Mouse (Mus musculus) cortical plate, adult 2 months (tissue): Measurements from ENCODE around the gene Rasa3. TPM values are rescaled to one million over a fixed set of nuclear protein-coding genes. Genes with fewer than 3 reads are reported as not detected.

Experiments used
- H3K27ac ChIP-seq: fragments of 200-500 bp; 2 replicates; pipeline ENCODE4 v1.5.1; 2012; ENCODE audit warnings: low read length, control low read depth, inconsistent platforms; ENCODE audit not compliant: insufficient read depth
- H3K4me1 ChIP-seq: fragments of 200-500 bp; 2 replicates; pipeline ENCODE4 v1.6.1; 2011; ENCODE audit warnings: low read length; ENCODE audit not compliant: control insufficient read depth, insufficient read depth
- H3K4me3 ChIP-seq: fragments of 200-500 bp; 2 replicates; pipeline ENCODE4 v1.5.1; 2011; ENCODE audit warnings: mild to moderate bottlenecking, low read length, control low read depth; ENCODE audit not compliant: insufficient read depth
- CTCF ChIP-seq: fragments of 200-500 bp; IDR thresholded peaks from 2 replicates; pipeline ENCODE4 v1.5.1; 2011; ENCODE audit warnings: mild to moderate bottlenecking, control low read depth, low read length; ENCODE audit not compliant: insufficient read depth; ENCODE audit errors: extremely low read depth
- POLR2A ChIP-seq: fragments of 200-500 bp; IDR thresholded peaks from 2 replicates; pipeline ENCODE4 v1.6.1; 2011; ENCODE audit warnings: mild to moderate bottlenecking, low read length, control low read depth; ENCODE audit not compliant: insufficient read depth; ENCODE audit errors: extremely low read depth
- polyA plus RNA-seq: library from polyadenylated mRNA; depleted of rRNA; stranded (reverse); fragments of >200 nt; gene quantifications from 2 replicates; pipeline ENCODE4 v1.2.3, GENCODE M21; 2012

The Rasa3 gene
- polyA plus RNA-seq, 1 experiment: 52.4 TPM

- no peak for TF ChIP-seq POLR2A
- Histone ChIP-seq H3K4me3 (no peak overlapping the region), H3K4me1 (peaks cover 18% of the 10 kb centered on the region), H3K27ac (no peak overlapping the region)
These were observed 67.4 kb downstream of the Rasa3 start for GRCm38 (mm10) chr8:13609971-13610370.

GRCm38 (mm10) chr8:13608946-13609345, 68.5 kb downstream of the Rasa3 start:
- no peak overlapping the region for H3K27ac ChIP-seq
- no peak overlapping the region for H3K4me3 ChIP-seq
- H3K4me1 ChIP-seq: peaks cover 15% of the 10 kb centered on the region
- no peak for TF ChIP-seq CTCF
- no peak for TF ChIP-seq POLR2A

- peak overlapping the region; percentile 32; the same call in 1 of the 2 replicates for H3K27ac ChIP-seq
- no peak overlapping the region for H3K4me3 ChIP-seq
- TF ChIP-seq POLR2A: no peak
- TF ChIP-seq CTCF: no peak
- H3K4me1 ChIP-seq: peaks cover 11% of the 10 kb centered on the region
These were observed 71.4 kb downstream of the Rasa3 start for GRCm38 (mm10) chr8:13605920-13606480.

GRCm38 (mm10) chr8:13602621-13603020, 74.8 kb downstream of the Rasa3 start:
- H3K4me1 ChIP-seq: peaks cover 8% of the 10 kb centered on the region
- TF ChIP-seq CTCF: peak; percentile 62
- no peak for TF ChIP-seq POLR2A
- no peak overlapping the region for H3K4me3 ChIP-seq
- no peak overlapping the region for H3K27ac ChIP-seq

GRCm38 (mm10) chr8:13601166-13601565, 76.2 kb downstream of the Rasa3 start:
- TF ChIP-seq CTCF (no peak), POLR2A (no peak)
- Histone ChIP-seq H3K27ac (no peak overlapping the region), H3K4me1 (peaks cover 8% of the 10 kb centered on the region), H3K4me3 (no peak overlapping the region)

GRCm38 (mm10) chr8:13600716-13601115, 76.7 kb downstream of the Rasa3 start:
- TF ChIP-seq POLR2A: no peak
- H3K4me3 ChIP-seq: no peak overlapping the region
- H3K27ac ChIP-seq: no peak overlapping the region
- peaks cover 6% of the 10 kb centered on the region for H3K4me1 ChIP-seq

GRCm38 (mm10) chr8:13600204-13600603, 77.2 kb downstream of the Rasa3 start:
- TF ChIP-seq CTCF (no peak), POLR2A (no peak)
- H3K4me1 ChIP-seq: peaks cover 2% of the 10 kb centered on the region
- no peak overlapping the region for H3K4me3 ChIP-seq
- H3K27ac ChIP-seq: no peak overlapping the region

- Histone ChIP-seq H3K4me1 (no peaks in the 10 kb centered on the region), H3K4me3 (no peak overlapping the region), H3K27ac (no peak overlapping the region)
- no peak for TF ChIP-seq POLR2A
- TF ChIP-seq CTCF: no peak
These were observed 79.6 kb downstream of the Rasa3 start for GRCm38 (mm10) chr8:13597777-13598176.

GRCm38 (mm10) chr8:13595861-13596260, 81.5 kb downstream of the Rasa3 start:
- Histone ChIP-seq H3K4me1 (no peaks in the 10 kb centered on the region), H3K4me3 (no peak overlapping the region), H3K27ac (no peak overlapping the region)
- no peak for TF ChIP-seq CTCF
- TF ChIP-seq POLR2A: no peak

GRCm38 (mm10) chr8:13594884-13595323, 82.5 kb downstream of the Rasa3 start:
- no peak for TF ChIP-seq CTCF
- H3K27ac ChIP-seq: no peak overlapping the region
- no peak overlapping the region for H3K4me3 ChIP-seq
- no peaks in the 10 kb centered on the region for H3K4me1 ChIP-seq
